Mouse (Mus musculus): ENCODE results near the gene Acadvl.

DNA sequence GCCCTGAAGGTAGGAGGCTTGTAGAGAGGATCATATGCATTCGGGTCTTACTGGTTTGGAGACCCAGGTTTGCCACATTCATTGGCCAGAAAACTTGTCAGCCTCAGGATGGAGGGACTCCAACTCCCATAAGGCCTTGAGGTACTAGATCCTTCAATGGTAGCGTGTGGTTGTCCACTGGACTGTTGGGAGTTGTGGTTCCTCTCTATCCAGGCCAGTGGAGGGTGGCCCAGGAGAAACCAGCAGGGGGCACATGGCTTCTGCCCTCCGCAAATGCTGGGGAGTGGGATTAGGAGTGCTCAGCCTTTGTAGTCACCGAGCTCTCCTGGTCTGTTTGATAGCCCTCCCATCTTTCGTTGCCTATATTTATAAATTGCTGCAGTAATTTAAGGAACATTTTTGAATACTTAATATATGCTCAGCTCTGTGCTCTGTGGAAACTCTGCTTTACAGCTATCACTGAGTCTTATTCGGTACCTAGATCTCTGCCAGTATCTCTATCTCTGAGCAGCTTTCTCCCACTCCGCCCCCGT lies 5.6 kb upstream of the Acadvl start:
- TF ChIP-seq POLR2A (IDR thresholded peaks at IDR 0.05; ENCODE audit: borderline replicate concordance, extremely low read depth, low read depth, low read length) (no peak), CTCF (IDR thresholded peaks at IDR 0.05; ENCODE audit: insufficient read depth, low read length) (peak; percentile 57)
